Mouse (Mus musculus): ENCODE data around the gene Wdsub1. TPM values are rescaled to one million over a fixed set of nuclear protein-coding genes. Genes with fewer than 3 reads are reported as not detected.
"Not testable (repeated sequence)": the region's sequence is repeated elsewhere in the genome, so short reads cannot be mapped to it uniquely, and the experiment has no call there.

Gene Wdsub1
- 21.0 and 68.0 TPM in 2 replicates for total RNA-seq (2014; fragmentation: Nextera tagmentation)
- 42.3 and 48.3 TPM in 2 replicates for total RNA-seq (2017)

GRCm38 (mm10) chr2:59881831-59882741, at the start of gene Wdsub1:
Wdsub1 (minus strand) TSS chr2:59882591.
- peak; percentile 70 for ATAC-seq (replicated peaks; ENCODE audit: low FRiP score, low TSS enrichment, poor library complexity, severe bottlenecking)

GRCm38 (mm10) chr2:59913610-59914009, 31.2 kb upstream of the Wdsub1 start:
- no peak for ATAC-seq (replicated peaks; ENCODE audit: low FRiP score, low TSS enrichment, poor library complexity, severe bottlenecking)

- no peak for ATAC-seq (replicated peaks; ENCODE audit: low FRiP score, low TSS enrichment, poor library complexity, severe bottlenecking)
Measured at GRCm38 (mm10) chr2:59908048-59908447, 25.7 kb upstream of the Wdsub1 start.

- no peak for ATAC-seq (replicated peaks; ENCODE audit: low FRiP score, low TSS enrichment, poor library complexity, severe bottlenecking)
Measured at GRCm38 (mm10) chr2:59904007-59904406, 21.6 kb upstream of the Wdsub1 start.

- no peak for ATAC-seq (replicated peaks; ENCODE audit: low FRiP score, low TSS enrichment, poor library complexity, severe bottlenecking)
Measured at GRCm38 (mm10) chr2:59898666-59899065, 16.3 kb upstream of the Wdsub1 start.

GRCm38 (mm10) chr2:59898105-59898504, 15.7 kb upstream of the Wdsub1 start:
- no peak for ATAC-seq (replicated peaks; ENCODE audit: low FRiP score, low TSS enrichment, poor library complexity, severe bottlenecking)

- no peak; the same call in none of the 2 replicates for ATAC-seq (replicated peaks; ENCODE audit: low FRiP score, low TSS enrichment, poor library complexity, severe bottlenecking)
Measured at GRCm38 (mm10) chr2:59896837-59897236, 14.4 kb upstream of the Wdsub1 start.

GRCm38 (mm10) chr2:59896400-59896799, 14.0 kb upstream of the Wdsub1 start:
- no peak for ATAC-seq (replicated peaks; ENCODE audit: low FRiP score, low TSS enrichment, poor library complexity, severe bottlenecking)

GRCm38 (mm10) chr2:59889699-59890098, 7.3 kb upstream of the Wdsub1 start:
- no peak for ATAC-seq (replicated peaks; ENCODE audit: low FRiP score, low TSS enrichment, poor library complexity, severe bottlenecking)

GRCm38 (mm10) chr2:59882742-59883281, 421 bp upstream of the Wdsub1 start:
- peak; percentile 87 for ATAC-seq (replicated peaks; ENCODE audit: low FRiP score, low TSS enrichment, poor library complexity, severe bottlenecking)

- peak; percentile 60 for ATAC-seq (replicated peaks; ENCODE audit: low FRiP score, low TSS enrichment, poor library complexity, severe bottlenecking)
Measured at GRCm38 (mm10) chr2:59881404-59881803, 987 bp downstream of the Wdsub1 start.

GRCm38 (mm10) chr2:59878221-59878620, 4.2 kb downstream of the Wdsub1 start:
- no peak for ATAC-seq (replicated peaks; ENCODE audit: low FRiP score, low TSS enrichment, poor library complexity, severe bottlenecking)

- ATAC-seq (replicated peaks; ENCODE audit: low FRiP score, low TSS enrichment, poor library complexity, severe bottlenecking) = no peak
Measured at GRCm38 (mm10) chr2:59877335-59877734, 5.1 kb downstream of the Wdsub1 start.

- no peak for ATAC-seq (replicated peaks; ENCODE audit: low FRiP score, low TSS enrichment, poor library complexity, severe bottlenecking)
Measured at GRCm38 (mm10) chr2:59876482-59876881, 5.9 kb downstream of the Wdsub1 start.

- ATAC-seq (replicated peaks; ENCODE audit: low FRiP score, low TSS enrichment, poor library complexity, severe bottlenecking) = 0 out of 2 replicates have a peak, but pooled peaks have one; percentile 33
Measured at GRCm38 (mm10) chr2:59870526-59870925, 11.9 kb downstream of the Wdsub1 start.

- ATAC-seq (replicated peaks; ENCODE audit: low FRiP score, low TSS enrichment, poor library complexity, severe bottlenecking) = no peak
Measured at GRCm38 (mm10) chr2:59862618-59863017, 19.8 kb downstream of the Wdsub1 start.

- no peak for ATAC-seq (replicated peaks; ENCODE audit: low FRiP score, low TSS enrichment, poor library complexity, severe bottlenecking)
Measured at GRCm38 (mm10) chr2:59854363-59854762, 28.0 kb downstream of the Wdsub1 start.

- ATAC-seq (replicated peaks; ENCODE audit: low FRiP score, low TSS enrichment, poor library complexity, severe bottlenecking) = no peak
Measured at GRCm38 (mm10) chr2:59853543-59853942, 28.8 kb downstream of the Wdsub1 start.

- no peak for ATAC-seq (replicated peaks; ENCODE audit: low FRiP score, low TSS enrichment, poor library complexity, severe bottlenecking)
Measured at GRCm38 (mm10) chr2:59852916-59853315, 29.5 kb downstream of the Wdsub1 start.

GRCm38 (mm10) chr2:59851885-59852284, 30.5 kb downstream of the Wdsub1 start:
- not testable (repeated sequence) for ATAC-seq (replicated peaks; ENCODE audit: low FRiP score, low TSS enrichment, poor library complexity, severe bottlenecking)

- ATAC-seq (replicated peaks; ENCODE audit: low FRiP score, low TSS enrichment, poor library complexity, severe bottlenecking) = no peak
Measured at GRCm38 (mm10) chr2:59843848-59844247, 38.5 kb downstream of the Wdsub1 start.

Measured in megakaryocyte-erythroid progenitor cell, adult 5-6 weeks (primary cell).